ENCODE assay signal across 29 mouse cellular contexts in the genomic region with DNA sequence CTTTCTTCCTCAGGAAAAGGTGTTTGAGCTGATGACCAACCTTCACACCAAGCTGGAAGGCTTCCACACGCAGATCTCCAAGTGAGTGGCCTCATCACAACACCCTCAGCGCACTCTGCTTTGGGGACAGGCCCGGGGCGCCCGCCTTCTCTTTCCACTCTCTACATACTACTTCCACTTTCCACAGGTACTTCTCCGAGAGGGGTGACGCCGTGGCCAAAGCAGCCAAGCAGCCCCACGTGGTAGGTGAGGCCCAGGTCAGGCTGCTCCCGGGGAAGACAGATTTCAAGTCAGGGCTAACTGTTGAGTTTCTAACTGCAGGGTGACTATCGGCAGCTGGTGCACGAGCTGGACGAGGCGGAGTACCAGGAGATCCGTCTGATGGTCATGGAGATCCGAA. TPM values are rescaled to one million over a fixed set of nuclear protein-coding genes. Genes with fewer than 3 reads are reported as not detected.
"Had no signal": no experiment of that assay in that cellular context is flagged by ENCODE, and none has a peak within 500 bp of the region (broad histone marks: within the 10 kb centered on the region; RNA-seq: fewer than 3 reads in every experiment).

No protein-coding gene starts in this region.

- DNase-seq: gastrocnemius, adult 2 months; gastrocnemius, postnatal 10 days; gastrocnemius, postnatal 25 days; heart, adult 2 months; heart, postnatal 4 days; kidney, adult 18-20 months; kidney, adult 8-10 months; kidney, postnatal 10 days; kidney, postnatal 25 days; kidney, postnatal 4 days had no signal

- H3K4me3 ChIP-seq: gastrocnemius, adult 2 months; heart, adult 2 months; heart, embryonic 13.5 days; heart, embryonic 15.5 days; hindbrain, embryonic 10.5 days; hindbrain, embryonic 12.5 days; intestine, embryonic 15.5 days; layer of hippocampus, adult 2 months; left cerebral cortex, adult 2 months; limb, embryonic 10.5 days; limb, embryonic 12.5 days had no signal

- H3K9me3 ChIP-seq: heart, embryonic 13.5 days; heart, embryonic 15.5 days; hindbrain, embryonic 10.5 days; hindbrain, embryonic 12.5 days; intestine, embryonic 15.5 days; limb, embryonic 10.5 days; limb, embryonic 12.5 days had no signal

- H3K9ac ChIP-seq: heart, embryonic 13.5 days; heart, embryonic 15.5 days; hindbrain, embryonic 12.5 days; hindbrain, embryonic 14.5 days; intestine, embryonic 15.5 days; limb, embryonic 12.5 days; liver, embryonic 14.5 days had no signal

- H3K4me2 ChIP-seq: heart, embryonic 11.5 days; heart, embryonic 13.5 days; heart, embryonic 15.5 days; hindbrain, embryonic 12.5 days; hindbrain, embryonic 14.5 days; intestine, embryonic 15.5 days; limb, embryonic 12.5 days had no signal

- ATAC-seq: hindbrain, embryonic 16.5 days; inflammation-experienced regulatory T-cells, adult 6 months; intestine, embryonic 15.5 days; intestine, postnatal 0 days had no signal

- H3K27ac ChIP-seq: gastrocnemius, adult 2 months; heart, adult 2 months; heart, embryonic 13.5 days; heart, embryonic 15.5 days; hindbrain, embryonic 10.5 days; hindbrain, embryonic 12.5 days; hindbrain, embryonic 14.5 days; intestine, embryonic 15.5 days; layer of hippocampus, adult 2 months; left cerebral cortex, adult 2 months; limb, embryonic 10.5 days; limb, embryonic 12.5 days; liver, embryonic 14.5 days had no signal

- H3K27me3 ChIP-seq: heart, embryonic 13.5 days; heart, embryonic 15.5 days; intestine, embryonic 15.5 days had no signal

RNA-seq across cellular contexts. Expression of a gene that starts 5.3 kb away (rescaled TPM):
- total RNA-seq: layer of hippocampus, adult 2 months; layer of hippocampus, postnatal 10 days; layer of hippocampus, postnatal 25 days; left cerebral cortex, adult 2 months; left cerebral cortex, postnatal 14 days; left cerebral cortex, postnatal 36 days had no signal
- polyA plus RNA-seq: inflammation-experienced regulatory T-cells, adult 6 months had no signal
